Mouse (Mus musculus): ENCODE results near the gene Trp63. TPM values are rescaled to one million over a fixed set of nuclear protein-coding genes. Genes with fewer than 3 reads are reported as not detected.

Trp63 gene
- polyA plus RNA-seq, 1 experiment = 23.1 TPM

GRCm38 (mm10) chr16:25849593-25850464, 166.3 kb downstream of the Trp63 start:
- Histone ChIP-seq H3K36me3 (ENCODE audit: control insufficient read depth, insufficient read depth, low read length) (no peaks in the 10 kb centered on the region), H3K4me1 (replicated peaks; ENCODE audit: control insufficient read depth, insufficient read depth, low read length) (no peaks in the 10 kb centered on the region), H3K27me3 (ENCODE audit: control insufficient read depth, insufficient read depth, low read length) (no peaks in the 10 kb centered on the region), H3K4me3 (ENCODE audit: control insufficient read depth, insufficient read depth, low read length) (no peak overlapping the region), H3K27ac (ENCODE audit: control insufficient read depth, insufficient read depth, low read length) (no peak overlapping the region)
- WGBS = 85% methylated on average over 13 of the region's 13 CpGs
- DNase-seq = no peak
- TF ChIP-seq CTCF (IDR thresholded peaks at IDR 0.05; ENCODE audit: borderline replicate concordance, control insufficient read depth, extremely low read depth, insufficient read depth, low read length, poor library complexity) = no peak
- no peak for TF ChIP-seq POLR2A (IDR thresholded peaks at IDR 0.05; ENCODE audit: control insufficient read depth, extremely low read depth, insufficient read depth, low read length, poor library complexity)

GRCm38 (mm10) chr16:25860731-25861505, 177.4 kb downstream of the Trp63 start:
- TF ChIP-seq CTCF (IDR thresholded peaks at IDR 0.05; ENCODE audit: borderline replicate concordance, control insufficient read depth, extremely low read depth, insufficient read depth, low read length, poor library complexity) (no peak), POLR2A (IDR thresholded peaks at IDR 0.05; ENCODE audit: control insufficient read depth, extremely low read depth, insufficient read depth, low read length, poor library complexity) (no peak)
- Histone ChIP-seq H3K27me3 (ENCODE audit: control insufficient read depth, insufficient read depth, low read length) (no peaks in the 10 kb centered on the region), H3K4me3 (ENCODE audit: control insufficient read depth, insufficient read depth, low read length) (no peak overlapping the region), H3K4me1 (replicated peaks; ENCODE audit: control insufficient read depth, insufficient read depth, low read length) (no peaks in the 10 kb centered on the region), H3K27ac (ENCODE audit: control insufficient read depth, insufficient read depth, low read length) (no peak overlapping the region), H3K36me3 (ENCODE audit: control insufficient read depth, insufficient read depth, low read length) (no peaks in the 10 kb centered on the region)
- 85% methylated on average over 8 of the region's 8 CpGs for WGBS
- no peak for DNase-seq

GRCm38 (mm10) chr16:25865096-25865869, 181.7 kb downstream of the Trp63 start:
- Histone ChIP-seq H3K27me3 (ENCODE audit: control insufficient read depth, insufficient read depth, low read length) (no peaks in the 10 kb centered on the region), H3K4me1 (replicated peaks; ENCODE audit: control insufficient read depth, insufficient read depth, low read length) (no peaks in the 10 kb centered on the region), H3K4me3 (ENCODE audit: control insufficient read depth, insufficient read depth, low read length) (no peak overlapping the region), H3K27ac (ENCODE audit: control insufficient read depth, insufficient read depth, low read length) (no peak overlapping the region), H3K36me3 (ENCODE audit: control insufficient read depth, insufficient read depth, low read length) (no peaks in the 10 kb centered on the region)
- TF ChIP-seq POLR2A (IDR thresholded peaks at IDR 0.05; ENCODE audit: control insufficient read depth, extremely low read depth, insufficient read depth, low read length, poor library complexity) (no peak), CTCF (IDR thresholded peaks at IDR 0.05; ENCODE audit: borderline replicate concordance, control insufficient read depth, extremely low read depth, insufficient read depth, low read length, poor library complexity) (no peak)
- no peak for DNase-seq
- 73% methylated on average over 7 of the region's 7 CpGs for WGBS

- H3K4me3 ChIP-seq (ENCODE audit: control insufficient read depth, insufficient read depth, low read length) = no peak overlapping the region
- TF ChIP-seq POLR2A (IDR thresholded peaks at IDR 0.05; ENCODE audit: control insufficient read depth, extremely low read depth, insufficient read depth, low read length, poor library complexity) (no peak), CTCF (IDR thresholded peaks at IDR 0.05; ENCODE audit: borderline replicate concordance, control insufficient read depth, extremely low read depth, insufficient read depth, low read length, poor library complexity) (no peak)
- no peak for DNase-seq
- H3K27me3 ChIP-seq (ENCODE audit: control insufficient read depth, insufficient read depth, low read length) = no peaks in the 10 kb centered on the region
- no peaks in the 10 kb centered on the region for H3K4me1 ChIP-seq (replicated peaks; ENCODE audit: control insufficient read depth, insufficient read depth, low read length)
- no peak overlapping the region for H3K27ac ChIP-seq (ENCODE audit: control insufficient read depth, insufficient read depth, low read length)
- no peaks in the 10 kb centered on the region for H3K36me3 ChIP-seq (ENCODE audit: control insufficient read depth, insufficient read depth, low read length)
- WGBS = 90% methylated on average over 1 of the region's 1 CpGs
These were observed 187.9 kb downstream of the Trp63 start for GRCm38 (mm10) chr16:25871503-25871902.

- DNase-seq = no peak
- 88% methylated on average over 2 of the region's 2 CpGs for WGBS
- H3K27ac ChIP-seq (ENCODE audit: control insufficient read depth, insufficient read depth, low read length) = no peak overlapping the region
- no peaks in the 10 kb centered on the region for H3K27me3 ChIP-seq (ENCODE audit: control insufficient read depth, insufficient read depth, low read length)
- TF ChIP-seq POLR2A (IDR thresholded peaks at IDR 0.05; ENCODE audit: control insufficient read depth, extremely low read depth, insufficient read depth, low read length, poor library complexity) (no peak), CTCF (IDR thresholded peaks at IDR 0.05; ENCODE audit: borderline replicate concordance, control insufficient read depth, extremely low read depth, insufficient read depth, low read length, poor library complexity) (no peak)
- H3K4me3 ChIP-seq (ENCODE audit: control insufficient read depth, insufficient read depth, low read length) = no peak overlapping the region
- H3K36me3 ChIP-seq (ENCODE audit: control insufficient read depth, insufficient read depth, low read length) = no peaks in the 10 kb centered on the region
- H3K4me1 ChIP-seq (replicated peaks; ENCODE audit: control insufficient read depth, insufficient read depth, low read length) = no peaks in the 10 kb centered on the region
These were observed 192.1 kb downstream of the Trp63 start for GRCm38 (mm10) chr16:25875681-25876080.

- TF ChIP-seq CTCF (IDR thresholded peaks at IDR 0.05; ENCODE audit: borderline replicate concordance, control insufficient read depth, extremely low read depth, insufficient read depth, low read length, poor library complexity) = no peak
- TF ChIP-seq POLR2A (IDR thresholded peaks at IDR 0.05; ENCODE audit: control insufficient read depth, extremely low read depth, insufficient read depth, low read length, poor library complexity) = no peak
- Histone ChIP-seq H3K27ac (ENCODE audit: control insufficient read depth, insufficient read depth, low read length) (no peak overlapping the region), H3K27me3 (ENCODE audit: control insufficient read depth, insufficient read depth, low read length) (no peaks in the 10 kb centered on the region), H3K4me1 (replicated peaks; ENCODE audit: control insufficient read depth, insufficient read depth, low read length) (no peaks in the 10 kb centered on the region), H3K4me3 (ENCODE audit: control insufficient read depth, insufficient read depth, low read length) (no peak overlapping the region), H3K36me3 (ENCODE audit: control insufficient read depth, insufficient read depth, low read length) (no peaks in the 10 kb centered on the region)
- WGBS = 92% methylated on average over 7 of the region's 7 CpGs
- no peak for DNase-seq
These were observed 193.9 kb downstream of the Trp63 start for GRCm38 (mm10) chr16:25877416-25877965.

All from thymus, adult 2 months (tissue).